Mouse (Mus musculus) lung, postnatal 25 days (tissue): ENCODE data around the gene Tenm3.

Experiments
- DNase-seq: peaks from one replicate; pipeline ENCODE4 v3.0.0; 2022; ENCODE audit warnings: low spot score

The Tenm3 gene

GRCm38 (mm10) chr8:48514230-48514629 is 329.5 kb downstream of the Tenm3 start:
- no peak for DNase-seq

- no peak for DNase-seq
Observed at GRCm38 (mm10) chr8:48513801-48514200, 329.9 kb downstream of the Tenm3 start.

DNA sequence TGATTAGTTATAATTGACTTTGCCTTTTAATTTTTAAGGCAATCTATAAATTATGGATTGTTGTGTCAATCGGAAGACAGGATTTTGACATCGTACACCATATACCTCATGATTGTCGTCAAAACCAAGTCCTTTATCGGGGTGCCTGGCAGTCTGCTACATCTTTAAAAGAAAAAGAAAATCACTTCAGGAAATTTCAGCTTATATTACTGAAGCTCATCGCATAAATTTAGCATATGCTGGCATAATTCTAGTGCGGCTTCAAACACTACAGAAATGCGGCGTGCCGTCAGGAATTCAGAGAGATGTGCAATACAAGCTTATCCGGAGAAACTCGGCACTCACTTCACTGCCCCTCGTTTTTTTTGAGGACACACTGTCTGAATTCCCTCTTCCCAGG is 332.2 kb downstream of the Tenm3 start:
- no peak for DNase-seq

DNA sequence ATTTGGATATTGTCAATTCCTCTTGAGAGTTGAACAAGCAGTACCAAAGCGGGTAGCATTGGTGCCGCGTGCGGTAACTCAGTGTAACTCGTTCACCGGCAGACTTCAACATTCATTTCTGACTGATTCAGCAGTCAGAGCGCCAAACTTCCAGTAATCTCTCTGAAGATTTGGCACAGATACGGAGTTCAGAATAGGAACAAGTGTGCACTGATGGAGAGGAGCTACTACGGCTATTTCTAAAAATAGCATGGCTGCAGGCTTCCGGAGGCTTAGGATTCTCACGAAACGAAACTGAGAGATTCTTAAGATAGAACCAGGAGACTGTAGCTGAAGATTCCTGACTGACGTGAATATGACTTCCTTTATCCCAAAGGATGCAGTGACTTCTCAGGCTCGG is 332.6 kb downstream of the Tenm3 start:
- DNase-seq, result no peak

DNA sequence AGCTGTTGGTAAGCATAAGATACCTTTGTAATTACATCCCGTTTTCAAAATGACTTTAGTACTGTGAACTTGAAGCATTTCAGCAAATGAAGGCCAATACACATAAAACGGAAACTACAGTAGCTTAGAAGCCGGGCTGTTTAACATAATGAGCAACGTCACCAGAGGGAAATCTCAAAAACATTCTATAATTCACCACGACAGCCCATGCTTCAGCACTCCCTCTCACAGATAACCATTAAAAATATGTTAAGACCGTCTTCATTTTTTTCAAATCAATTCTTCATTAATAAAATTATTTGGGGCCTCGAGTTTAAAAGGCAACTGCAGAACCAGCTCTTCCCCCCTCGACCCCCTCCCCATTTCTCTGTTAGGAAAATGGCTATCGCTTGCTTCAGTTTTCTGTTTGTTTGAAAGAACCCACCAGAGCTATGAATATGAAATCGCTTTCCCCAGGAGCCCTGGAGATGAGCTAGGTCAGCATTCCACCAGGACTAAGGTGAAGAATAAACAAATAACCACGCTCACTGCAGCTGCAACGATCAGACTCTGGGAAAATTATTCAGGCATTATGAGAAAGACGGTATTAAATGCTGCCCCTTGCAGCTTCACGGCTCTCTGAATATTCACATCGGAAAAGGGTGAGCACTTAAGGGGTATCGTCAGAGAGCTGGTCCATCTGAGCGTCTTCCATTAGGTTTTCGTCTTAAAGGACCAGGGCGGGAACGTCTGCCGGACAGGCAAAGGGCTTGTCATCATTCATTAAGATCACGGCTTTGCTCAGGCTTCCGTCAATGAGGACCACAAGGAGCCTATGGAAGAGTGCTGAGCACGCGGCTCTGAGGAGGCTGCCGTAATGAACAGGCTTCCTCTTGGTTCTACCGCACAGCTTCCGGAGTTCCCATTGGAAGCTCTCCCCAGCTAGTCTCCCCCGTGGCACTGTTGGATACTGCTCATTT is 334.8 kb downstream of the Tenm3 start:
- DNase-seq, result no peak

DNA sequence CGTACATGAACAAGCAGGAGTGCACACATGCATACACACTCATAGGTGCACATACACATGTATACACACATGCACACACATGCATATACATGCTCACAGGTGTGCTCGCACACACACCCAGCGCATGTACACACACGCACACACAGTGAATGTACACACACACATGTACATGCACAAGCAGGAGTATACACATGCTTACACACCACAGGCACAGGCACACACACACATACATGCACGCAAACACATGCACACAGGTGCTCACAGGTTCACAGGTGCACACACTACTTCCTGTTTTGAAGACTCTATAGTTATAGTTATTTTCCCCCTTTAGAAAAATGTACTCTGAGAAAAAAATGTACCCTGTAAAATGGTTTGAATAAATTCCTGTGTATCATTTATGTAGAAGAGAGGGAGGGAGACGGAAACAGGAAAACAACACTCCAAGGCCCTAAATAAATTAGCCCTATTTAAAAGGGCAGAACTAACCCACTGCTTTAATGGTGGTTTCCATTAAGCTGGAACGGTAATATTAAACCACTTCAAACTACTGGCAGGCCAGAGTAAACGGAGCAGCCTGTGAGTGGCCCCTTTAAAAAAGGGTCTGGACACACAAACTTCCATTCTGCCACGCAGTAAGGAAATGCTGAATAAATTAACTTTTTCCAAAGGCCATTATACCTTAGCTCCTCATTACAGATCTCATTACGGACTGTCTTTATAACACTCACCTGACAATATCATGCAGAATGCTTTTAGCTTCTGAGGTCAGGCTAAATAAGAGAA is 335.8 kb downstream of the Tenm3 start:
- DNase-seq, result no peak

DNA sequence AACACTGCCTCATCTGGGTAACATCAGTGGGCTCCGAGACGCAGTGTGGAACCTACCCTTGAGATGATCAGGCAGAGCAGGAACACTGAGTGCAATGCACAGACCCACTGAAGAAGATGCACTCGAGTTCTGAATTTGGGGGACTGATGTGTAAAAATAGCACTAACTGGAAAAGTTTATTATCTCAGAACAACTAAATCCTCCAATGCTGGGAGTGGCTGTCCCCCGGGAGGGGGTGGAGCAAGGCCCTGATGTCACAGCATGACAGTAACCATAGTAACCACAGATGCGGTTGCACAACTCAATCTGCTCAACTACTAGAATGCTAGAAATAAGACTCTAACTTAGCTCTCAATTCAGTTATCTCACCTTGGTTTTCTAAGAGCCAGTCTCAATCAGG is 351.3 kb downstream of the Tenm3 start:
- no peak for DNase-seq

DNA sequence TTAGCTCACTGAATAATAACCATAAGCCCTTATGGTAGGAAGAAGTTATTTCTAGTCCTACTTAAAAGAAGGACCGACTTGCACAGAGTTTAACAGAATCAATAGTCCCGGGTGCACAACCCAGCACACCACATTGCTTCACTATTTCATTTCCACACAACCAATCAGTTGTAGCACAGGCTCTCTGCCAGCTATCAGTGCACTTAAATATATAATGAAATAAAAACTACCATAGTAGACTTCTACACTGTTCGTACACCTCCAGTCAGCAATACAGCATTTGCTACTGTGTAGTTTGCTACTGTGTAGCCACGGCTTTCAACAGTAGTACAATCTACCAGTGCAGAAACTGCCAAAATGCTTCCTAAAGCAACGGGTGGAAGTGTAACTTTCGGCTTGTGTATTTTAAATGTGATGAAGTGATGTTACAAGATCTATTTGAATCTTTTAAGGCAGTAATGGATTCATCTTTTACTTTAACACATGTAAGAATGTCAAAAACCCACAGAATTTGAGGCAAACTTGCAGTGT is 353.1 kb downstream of the Tenm3 start:
- DNase-seq, result no peak

GRCm38 (mm10) chr8:48489936-48490634 is 353.7 kb downstream of the Tenm3 start:
- no peak for DNase-seq

DNA sequence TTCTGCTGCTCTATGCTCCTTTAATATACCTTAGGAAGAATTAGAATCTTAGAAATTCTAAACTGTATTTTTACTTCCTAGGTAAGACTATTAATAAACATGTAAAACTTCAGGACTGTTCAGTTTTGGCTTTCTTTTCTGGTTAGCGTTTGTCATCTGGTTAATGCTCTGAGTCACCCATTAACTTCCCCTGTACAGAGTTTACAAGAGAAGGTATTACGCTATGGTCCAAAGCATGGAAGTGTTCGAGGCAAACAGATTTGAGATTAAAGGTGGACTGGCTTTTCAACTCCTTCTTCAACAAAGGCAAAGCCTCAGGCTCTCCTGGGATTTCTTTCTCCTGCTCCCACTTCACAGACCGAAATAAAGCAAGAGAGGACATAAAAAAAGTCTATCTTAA is 354.3 kb downstream of the Tenm3 start:
- no peak for DNase-seq

GRCm38 (mm10) chr8:48488809-48489208 is 354.9 kb downstream of the Tenm3 start:
- DNase-seq, result no peak

GRCm38 (mm10) chr8:48484143-48484542 is 359.6 kb downstream of the Tenm3 start:
- DNase-seq, result no peak

DNA sequence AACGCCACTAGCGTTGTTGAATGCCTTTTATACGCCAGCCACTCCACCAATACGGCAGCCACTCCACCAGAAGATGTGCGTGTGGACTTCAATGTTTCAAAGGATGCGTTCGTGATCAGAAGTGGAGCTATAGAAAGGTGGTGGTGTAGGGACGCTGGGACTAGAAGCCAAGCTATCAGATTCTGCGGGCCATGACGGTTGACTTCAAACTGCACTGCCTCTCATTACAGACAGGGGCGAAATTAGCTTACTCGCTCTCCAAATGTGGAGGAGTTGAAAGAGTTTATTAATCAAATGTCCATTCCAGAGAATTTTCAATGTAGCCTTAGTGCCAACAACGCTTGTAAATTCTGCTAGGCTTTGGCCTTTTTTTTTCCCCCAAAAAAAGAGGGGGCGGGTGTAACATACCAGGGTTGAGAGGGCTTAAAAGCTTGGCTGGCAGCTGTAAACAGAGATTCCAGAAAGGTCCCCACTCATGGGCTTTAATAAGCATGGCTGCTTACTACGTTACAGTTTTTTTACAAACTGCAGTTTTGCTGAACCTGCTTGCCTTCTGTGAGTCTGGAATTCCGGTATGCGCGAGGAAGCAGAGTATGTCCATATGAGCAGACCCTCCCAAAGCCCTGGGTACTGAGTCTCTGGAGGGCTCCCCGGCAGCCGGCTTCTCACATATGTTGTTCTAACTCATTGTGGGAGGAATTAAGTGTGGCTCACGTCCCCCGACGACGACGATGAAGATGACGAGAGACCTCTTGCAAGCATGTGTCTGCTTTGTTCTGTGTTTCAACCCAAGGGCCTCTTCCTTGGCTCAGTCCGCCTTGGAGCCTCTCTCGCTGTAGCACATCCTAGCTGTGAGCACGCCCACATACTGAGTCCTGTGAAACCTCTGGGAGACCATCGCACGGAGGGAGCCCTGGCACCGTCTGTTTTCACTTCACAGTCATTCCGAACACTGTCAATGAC is 361.8 kb downstream of the Tenm3 start:
- DNase-seq, result no peak

DNA sequence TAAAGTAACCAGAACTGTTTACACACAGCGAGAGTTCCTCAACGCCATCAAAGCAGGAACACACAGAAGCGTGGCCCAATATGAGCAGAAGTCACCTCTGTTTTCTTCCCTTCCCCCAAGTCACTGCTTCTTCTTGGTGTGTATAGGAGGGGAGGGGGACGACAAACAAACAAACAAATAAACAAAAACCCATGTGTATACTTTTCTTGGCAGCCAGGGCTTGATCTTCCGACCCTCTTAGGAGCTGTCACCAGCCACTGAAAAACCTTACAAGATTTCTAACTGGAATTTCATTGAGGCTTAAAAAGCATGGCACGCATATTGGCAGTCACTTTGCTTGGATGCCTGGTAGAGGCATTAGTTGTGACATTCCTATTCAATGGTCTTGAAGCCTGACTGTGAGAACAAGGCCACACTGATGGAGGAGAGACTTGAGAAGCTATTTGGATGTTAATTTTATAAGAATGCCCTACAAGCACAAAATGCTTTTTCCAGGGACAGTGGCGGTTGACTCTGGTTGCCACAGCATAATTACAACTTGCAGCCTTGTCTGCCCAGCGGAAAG is 366.3 kb downstream of the Tenm3 start:
- no peak for DNase-seq

DNA sequence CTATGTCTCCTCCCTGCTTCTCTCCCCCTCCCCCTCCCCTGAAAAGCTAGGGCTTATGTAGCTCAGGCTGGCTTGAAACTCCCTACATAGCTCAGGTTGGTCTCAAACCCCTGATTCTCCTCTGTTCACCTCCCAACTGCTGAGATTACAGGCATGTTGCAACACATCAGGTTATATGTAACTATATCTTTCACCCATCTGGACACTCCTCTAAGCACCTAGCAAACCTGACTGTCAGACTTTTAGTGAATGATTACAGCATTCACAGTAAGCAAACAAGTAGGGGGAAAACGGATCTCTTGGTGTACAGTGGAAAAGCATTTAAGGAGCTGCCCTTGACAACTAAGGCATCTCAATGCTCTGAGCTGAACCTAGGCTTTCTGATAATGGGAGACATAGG is 366.9 kb downstream of the Tenm3 start:
- DNase-seq, result no peak

- no peak for DNase-seq
Observed at GRCm38 (mm10) chr8:48467633-48468032, 376.1 kb downstream of the Tenm3 start.

GRCm38 (mm10) chr8:48458373-48458772 is 385.4 kb downstream of the Tenm3 start:
- no peak for DNase-seq

GRCm38 (mm10) chr8:48456328-48457124 is 387.2 kb downstream of the Tenm3 start:
- DNase-seq, result no peak

DNA sequence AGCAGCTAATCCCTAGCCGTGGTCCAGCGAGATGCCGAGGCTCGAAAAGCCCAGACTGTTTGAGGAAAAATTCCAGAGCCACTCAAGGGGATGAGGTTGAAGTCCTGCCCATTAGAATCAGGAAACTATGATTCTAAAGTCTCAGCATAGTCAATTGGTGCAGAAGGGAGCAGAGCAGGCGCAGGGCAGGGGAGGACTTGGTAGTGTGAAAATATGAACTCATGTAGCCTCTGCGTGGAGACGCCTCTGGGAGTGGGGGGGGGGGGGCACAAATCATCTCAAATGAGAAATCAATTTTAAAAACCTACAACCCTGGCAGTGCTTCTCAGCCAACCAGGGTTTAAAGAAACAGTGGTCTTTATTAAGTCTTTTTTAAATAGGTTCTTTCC is 392.5 kb downstream of the Tenm3 start:
- no peak for DNase-seq
